Mouse (Mus musculus): ENCODE data around the gene Kiss1r. TPM values are rescaled to one million over a fixed set of nuclear protein-coding genes. Genes with fewer than 3 reads are reported as not detected.

The Kiss1r gene
- total RNA-seq, 2 experiments from 2014 or later, result 0.21 TPM

DNA sequence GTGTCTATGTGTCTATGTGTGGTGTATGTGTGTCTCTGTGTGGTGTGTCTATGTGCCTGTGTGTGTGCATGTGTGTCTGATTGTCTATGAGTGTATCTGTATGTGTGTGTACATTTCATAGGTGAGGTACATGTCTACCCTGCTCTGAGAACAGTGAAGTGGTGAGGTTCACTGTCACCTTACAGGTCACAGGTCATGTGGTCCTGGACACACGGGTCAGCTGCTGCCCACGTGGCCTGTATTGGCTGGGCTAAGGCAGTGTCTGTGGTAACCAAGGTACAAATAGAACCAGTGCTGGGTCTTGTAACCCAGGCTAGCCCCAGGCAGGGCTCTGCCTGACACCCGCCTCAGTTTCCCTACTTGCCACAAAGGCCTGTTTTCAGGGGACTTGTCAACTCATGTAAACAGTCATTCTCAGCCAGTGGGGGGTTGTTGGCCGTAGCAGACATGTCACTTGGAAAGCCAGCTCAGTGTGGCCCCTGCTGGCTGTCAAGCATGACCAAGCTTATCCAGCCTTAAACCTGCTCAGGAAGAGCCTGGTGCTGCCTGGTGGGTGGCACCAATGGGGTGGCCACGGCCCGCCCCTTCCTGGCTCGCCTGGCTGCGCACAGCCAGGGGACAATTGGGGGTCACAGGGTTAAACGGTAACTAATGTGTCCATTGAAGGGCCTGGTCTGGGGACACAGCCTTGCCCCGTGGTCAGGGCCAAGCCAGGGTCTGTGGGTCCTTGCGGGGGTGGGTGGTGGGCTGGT is 21.2 kb downstream of the Kiss1r start:
- no peak for DNase-seq (ENCODE audit: low spot score)

DNA sequence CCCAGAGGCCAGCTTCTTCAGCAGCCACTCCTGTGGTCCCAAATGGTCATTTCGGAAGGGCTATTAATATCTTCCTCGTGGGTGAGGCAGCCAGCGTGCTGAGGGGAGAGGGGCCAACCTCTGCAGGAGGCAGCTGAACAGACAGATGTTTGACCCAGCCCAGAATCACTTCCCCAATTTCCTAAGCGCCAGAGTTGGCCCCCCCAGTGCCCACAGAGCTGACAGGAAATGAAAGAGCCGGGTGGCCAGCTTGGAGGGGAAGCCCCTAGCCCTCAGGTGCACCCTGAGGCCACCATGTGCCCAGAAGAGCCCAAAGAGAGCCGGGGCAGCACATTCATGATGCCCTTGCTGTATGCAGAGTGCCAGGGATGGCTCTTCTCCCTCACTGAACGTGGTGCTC is 24.0 kb downstream of the Kiss1r start:
- no peak for DNase-seq (ENCODE audit: low spot score)

- DNase-seq (ENCODE audit: low spot score), result no peak
Measured at GRCm38 (mm10) chr10:79942988-79943387, 26.2 kb downstream of the Kiss1r start.

DNA sequence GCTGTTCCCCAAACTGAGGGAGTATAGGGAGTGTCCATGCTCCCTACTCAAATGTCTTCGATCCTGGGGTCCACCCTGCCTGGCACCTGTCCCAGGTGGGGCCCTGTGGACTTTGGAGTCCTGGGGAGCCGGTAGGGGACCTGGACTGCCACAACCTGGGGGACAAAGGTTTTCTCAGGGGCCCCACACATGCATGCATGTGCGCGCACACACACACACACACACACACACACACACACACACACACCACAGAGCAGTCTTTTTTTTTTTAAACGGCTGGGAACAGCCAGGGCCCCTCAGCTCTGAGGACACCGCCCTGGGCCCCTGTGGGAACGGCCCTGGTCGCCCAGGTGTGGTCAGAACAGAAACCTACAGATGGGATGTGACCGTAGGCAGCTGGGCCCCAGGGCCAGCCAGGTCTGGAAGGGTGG is 26.7 kb downstream of the Kiss1r start:
- DNase-seq (ENCODE audit: low spot score), result no peak

DNA sequence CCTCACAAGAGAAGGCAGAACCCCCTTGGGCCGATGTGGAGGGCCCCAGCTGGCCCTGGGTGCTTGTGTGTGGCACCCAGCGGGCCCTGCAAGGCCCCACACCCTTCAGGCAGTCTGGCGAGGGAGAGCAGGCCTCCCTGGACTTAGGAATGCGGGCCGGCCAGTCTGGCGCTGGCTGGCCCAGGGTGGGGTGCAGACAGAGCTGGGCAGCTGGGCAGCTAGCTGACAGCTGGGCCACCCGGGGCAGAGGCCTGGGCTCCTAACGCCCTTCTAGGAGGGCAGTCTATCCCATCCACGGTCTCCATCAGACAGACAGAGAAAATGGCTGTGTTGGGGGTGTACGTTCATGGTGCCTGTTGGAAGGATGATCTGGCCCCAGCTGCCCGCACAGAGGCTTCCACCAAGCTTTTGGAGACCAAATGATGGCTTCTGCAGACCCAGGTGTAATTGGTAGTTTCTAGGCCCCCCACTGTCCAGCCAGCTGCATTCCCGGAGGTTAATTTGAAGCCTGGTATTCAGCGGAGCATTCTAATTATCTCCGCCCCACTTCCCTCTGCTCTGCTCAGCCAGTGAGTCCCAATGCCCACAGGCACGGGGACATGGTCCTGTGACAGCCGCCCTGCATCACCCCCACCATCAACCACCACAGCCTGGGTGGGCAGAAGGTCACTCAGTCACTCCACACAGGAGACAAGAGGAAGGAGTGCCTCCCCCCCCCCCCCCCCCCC is 28.9 kb downstream of the Kiss1r start:
- no peak for DNase-seq (ENCODE audit: low spot score)

GRCm38 (mm10) chr10:79946752-79947322 is 30.1 kb downstream of the Kiss1r start:
- no peak for DNase-seq (ENCODE audit: low spot score)

DNA sequence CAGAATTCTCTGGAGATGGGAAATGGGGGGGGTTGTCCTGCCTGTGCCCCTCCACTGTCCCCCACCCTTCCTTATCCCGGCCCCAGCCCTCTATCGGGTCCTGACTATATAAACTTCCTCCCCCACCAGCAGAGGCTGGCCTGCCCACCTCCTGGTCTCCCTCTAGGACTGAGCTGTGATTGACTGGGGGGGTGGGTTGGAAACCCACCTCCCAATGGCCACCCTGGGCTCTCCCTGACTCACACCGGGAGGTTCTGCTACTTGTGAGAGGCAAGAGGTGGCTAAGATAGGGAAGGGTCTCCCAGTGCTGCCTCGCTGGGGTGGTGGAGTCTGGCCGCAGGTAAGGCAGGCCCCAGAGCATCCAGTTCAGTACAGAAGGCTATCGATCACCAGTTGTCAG is 30.7 kb downstream of the Kiss1r start:
- no peak for DNase-seq (ENCODE audit: low spot score)

DNA sequence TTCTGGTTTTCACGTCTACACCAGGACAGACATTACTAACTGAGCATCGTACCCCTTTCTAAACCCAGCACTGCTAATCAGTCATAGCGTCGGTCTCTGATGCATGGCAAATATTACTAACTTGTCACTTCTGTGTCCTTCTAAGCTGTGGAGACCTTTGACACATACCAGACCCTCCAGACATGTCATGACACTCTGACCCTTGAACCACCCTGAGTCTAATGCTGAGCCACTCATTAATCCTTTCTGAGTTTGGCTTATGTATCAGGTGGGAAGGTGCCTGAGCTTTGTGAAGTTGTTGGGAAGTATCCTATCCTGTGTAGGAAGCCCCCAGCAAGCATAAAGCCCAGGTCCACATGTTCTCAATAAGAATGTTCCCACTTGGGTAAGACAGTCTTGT is 33.1 kb downstream of the Kiss1r start:
- no peak for DNase-seq (ENCODE audit: low spot score)

DNA sequence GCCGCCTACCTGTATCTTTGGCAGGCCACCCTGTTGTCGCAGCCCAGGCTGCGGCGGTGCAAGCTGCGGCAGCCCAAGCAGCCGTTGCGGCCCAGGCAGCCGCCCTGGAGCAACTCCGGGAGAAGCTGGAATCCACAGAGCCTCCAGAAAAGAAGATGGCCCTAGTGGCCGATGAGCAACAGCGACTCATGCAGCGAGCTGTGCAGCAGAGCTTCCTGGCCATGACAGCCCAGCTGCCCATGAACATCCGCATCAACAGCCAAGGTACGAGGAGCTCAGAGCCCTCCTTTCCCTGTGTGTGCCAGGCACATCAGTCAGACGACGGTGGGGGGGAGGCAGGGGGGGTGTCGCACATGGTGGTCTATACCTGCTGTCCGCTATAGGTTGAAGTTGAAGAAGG is 33.9 kb downstream of the Kiss1r start:
- no peak for DNase-seq (ENCODE audit: low spot score)

- DNase-seq (ENCODE audit: low spot score), result no peak
Measured at GRCm38 (mm10) chr10:79953946-79954345, 37.2 kb downstream of the Kiss1r start.

DNA sequence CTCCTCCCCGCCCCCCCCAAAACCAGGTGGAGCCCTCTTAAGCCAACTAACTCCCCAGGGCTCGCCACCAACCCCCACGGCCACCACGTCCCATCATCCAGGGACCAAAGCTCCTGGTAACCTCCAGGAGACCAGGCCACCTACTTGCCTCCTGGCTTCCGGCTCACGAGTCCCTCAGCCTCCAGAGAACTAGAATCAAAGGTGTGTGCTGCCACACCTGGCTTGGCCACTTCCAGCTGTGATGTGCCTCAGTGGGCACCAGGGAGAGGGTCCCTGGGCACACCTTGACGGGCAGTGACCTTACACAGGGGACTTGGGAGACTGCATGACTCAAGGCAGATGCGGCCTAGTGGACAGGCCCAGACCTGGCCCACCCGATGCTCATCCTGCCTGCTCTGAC is 38.9 kb downstream of the Kiss1r start:
- no peak for DNase-seq (ENCODE audit: low spot score)

GRCm38 (mm10) chr10:79956643-79957154 is 39.9 kb downstream of the Kiss1r start:
- no peak for DNase-seq (ENCODE audit: low spot score)

GRCm38 (mm10) chr10:79958140-79958816 is 41.5 kb downstream of the Kiss1r start:
- peak; percentile 88 for DNase-seq (ENCODE audit: low spot score)

- peak; percentile 58 for DNase-seq (ENCODE audit: low spot score)
Measured at GRCm38 (mm10) chr10:79959412-79959811, 42.6 kb downstream of the Kiss1r start.

GRCm38 (mm10) chr10:79959847-79960601 is 43.3 kb downstream of the Kiss1r start, which contains the start of gene Wdr18:
Gene Wdr18 (plus strand): TSS chr10:79960152.
- DNase-seq (ENCODE audit: low spot score), result peak; percentile 100

GRCm38 (mm10) chr10:79960671-79961294 is 44.0 kb downstream of the Kiss1r start:
- no peak for DNase-seq (ENCODE audit: low spot score)

DNA sequence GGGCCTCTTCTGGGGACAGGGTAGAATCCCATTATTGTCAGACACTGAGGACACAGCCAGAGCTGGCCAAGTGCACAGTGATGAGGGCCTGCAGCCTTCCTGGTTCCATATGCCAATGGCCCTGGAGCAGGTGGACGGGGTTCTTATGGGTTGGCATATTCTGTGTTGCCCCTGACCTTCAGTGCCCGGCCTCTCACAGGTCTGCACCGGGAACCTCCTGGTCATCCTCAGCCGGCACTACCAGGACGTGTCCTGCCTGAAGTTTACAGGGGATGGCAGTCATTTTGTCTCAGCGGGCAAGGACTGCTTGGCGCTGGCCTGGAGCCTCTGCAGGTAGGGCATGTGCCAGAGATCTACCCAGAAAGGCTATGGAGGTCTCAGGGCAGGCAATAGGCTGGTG is 48.0 kb downstream of the Kiss1r start:
- no peak for DNase-seq (ENCODE audit: low spot score)

DNA sequence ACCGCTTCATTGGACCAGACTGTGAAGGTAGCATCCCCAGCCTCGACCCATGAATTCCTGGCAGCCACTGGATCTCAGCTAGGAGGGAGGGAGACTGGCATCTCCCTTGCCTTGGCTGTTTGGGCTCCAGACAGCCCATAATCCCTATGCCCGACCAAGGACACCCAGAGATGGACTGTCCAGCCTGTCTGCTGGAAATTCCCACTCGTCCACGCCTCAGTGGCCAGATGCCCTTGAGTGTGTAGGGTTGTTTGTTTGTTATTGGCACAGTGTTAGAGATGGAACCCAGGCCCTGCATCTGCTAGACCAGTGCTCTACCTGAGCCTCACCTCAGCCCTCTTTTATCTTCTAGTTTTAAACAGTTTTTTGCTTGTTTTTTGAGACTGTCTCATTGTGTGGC is 48.6 kb downstream of the Kiss1r start:
- DNase-seq (ENCODE audit: low spot score), result no peak

DNA sequence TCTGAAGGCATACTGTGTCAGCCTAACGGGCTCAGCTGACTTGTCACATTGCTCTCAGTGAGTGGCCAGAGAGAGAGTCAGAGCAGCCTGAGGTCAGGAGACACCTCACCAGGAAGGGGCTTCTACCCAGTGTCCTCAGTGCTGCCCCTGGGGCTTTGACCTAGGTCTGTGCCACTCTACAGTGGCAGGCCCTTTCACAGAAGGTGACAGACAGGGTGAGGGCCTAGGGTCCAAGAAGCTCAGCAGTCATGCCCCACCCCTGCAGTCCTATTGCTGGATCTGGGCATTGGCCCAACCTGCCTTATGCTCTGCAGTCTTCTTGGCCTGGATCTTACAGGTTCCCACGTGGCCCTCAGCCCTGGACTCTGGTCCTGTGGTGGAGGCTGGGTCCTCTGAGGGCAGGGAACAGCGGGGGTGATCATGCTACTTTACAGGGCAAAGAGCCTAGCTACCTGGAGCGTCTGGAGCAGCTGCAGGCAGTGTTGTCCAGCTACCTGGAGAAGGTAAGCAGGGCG is 50.2 kb downstream of the Kiss1r start:
- no peak for DNase-seq (ENCODE audit: low spot score)

- DNase-seq (ENCODE audit: low spot score), result no peak
Measured at GRCm38 (mm10) chr10:79968181-79968580, 51.4 kb downstream of the Kiss1r start.

All from gastrocnemius, adult 18-20 months (tissue).